Mouse (Mus musculus): ENCODE measurements around the gene Fcgr1.
A peak's percentile ranks its signal among the peaks of the same experiment; 100 is the strongest.
"Not testable (repeated sequence)": the region's sequence is repeated elsewhere in the genome, so short reads cannot be mapped to it uniquely, and the experiment has no call there.

The Fcgr1 gene

DNA sequence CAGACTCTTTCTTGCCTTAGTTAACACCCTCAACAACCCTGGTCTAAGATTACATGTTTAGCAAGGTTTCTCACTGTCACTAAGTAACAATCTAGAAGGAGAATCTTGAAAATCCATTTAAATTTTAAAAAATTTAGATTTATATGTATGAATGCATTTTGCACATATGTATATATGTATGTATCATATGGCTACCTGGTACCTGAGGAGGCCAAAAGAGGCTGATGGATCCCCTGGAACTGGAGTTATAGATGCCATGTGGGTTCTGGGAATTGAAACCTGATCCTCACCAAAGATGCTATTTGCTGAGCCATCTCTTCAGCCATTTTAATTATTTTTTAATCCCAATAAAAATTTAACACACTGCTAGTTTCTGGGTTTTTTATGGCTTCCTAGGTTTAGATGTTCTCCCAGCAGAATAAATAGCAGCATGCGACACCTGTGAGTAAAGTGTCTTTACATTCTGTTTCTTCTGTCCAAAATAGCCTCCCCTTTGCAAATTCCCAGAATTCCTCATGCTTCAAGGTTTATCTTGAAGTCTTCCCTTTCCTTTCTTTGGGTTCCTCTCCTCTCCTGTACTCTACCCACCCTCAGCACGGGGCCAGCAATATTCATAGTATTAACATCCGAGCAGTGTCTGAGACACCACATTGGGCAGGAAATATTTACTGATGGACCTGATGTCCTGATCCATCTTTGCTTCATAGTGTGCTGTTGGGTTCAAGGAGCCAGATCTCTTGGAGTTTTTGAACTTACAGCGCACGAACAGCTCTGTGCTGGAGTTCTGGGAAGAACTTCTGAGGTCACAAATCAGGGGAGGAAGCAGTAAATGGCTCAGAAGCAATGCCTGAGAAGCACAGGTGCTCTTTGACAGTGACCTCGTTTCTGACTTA, 45.4 kb downstream of the Fcgr1 start:
- DNase-seq (ENCODE audit: low spot score) = no peak

DNA sequence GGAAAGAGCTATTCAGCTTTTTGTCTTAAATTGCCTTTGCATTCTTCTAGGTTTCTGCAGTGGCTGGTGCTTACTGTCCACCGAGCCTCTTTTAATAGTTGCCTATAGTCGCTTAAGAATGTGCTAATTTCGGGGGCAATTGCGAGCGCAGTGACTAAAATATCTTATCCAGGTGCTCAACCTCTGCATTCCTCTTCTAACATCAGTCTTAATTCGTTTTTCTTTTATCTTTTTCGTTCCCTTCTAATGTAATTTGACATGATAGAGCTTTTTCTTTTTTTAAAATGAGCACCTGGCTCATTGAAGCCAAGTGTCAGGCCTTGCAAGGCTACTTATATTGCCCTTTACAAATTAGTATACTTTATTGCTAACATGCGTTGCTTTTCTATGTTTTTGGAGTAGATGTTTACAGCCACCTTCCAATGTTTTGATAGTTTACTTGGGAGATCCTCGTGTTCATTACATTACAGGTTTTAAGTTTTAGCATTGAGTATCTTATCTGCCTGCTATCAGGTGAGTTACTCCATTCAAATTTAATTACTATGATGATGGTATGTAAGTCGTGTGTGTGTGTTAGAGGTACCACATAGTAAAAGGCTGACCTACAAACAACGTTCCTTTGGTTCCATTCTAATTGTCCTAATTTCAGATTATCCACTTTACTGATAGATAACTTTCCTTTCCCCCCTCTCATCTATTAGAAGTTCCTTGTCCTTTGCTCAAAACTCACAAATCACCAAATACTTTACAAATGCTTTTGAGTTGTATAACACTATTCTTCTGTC, 46.2 kb downstream of the Fcgr1 start:
- DNase-seq (ENCODE audit: low spot score) = no peak

DNA sequence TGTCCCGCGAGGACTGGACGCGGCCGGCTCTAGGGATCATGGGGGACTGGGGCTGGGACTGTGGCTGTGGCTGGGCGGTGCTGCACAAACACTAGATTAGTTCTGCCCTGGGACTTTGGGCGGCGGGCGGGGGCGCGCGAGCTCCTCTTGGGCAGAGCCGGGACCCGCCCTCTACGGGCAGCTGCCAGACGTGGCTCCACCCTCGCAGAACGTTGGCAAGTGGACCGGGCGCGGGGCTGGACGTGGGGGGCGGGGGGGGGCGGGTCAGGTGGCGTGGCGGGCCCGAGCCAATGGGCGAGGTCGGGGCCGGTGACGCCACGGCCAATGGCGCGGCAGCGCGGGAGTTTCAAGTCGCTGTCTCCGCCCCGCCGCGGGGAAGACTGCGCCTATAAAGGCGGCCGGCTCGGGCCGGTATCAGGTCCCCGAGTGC, 47.3 kb downstream of the Fcgr1 start, which contains the start of gene Hist2h3c1:
TSS of gene Hist2h3c1 (plus strand) at position 259 of the 430 bp plus-strand sequence.
- DNase-seq (ENCODE audit: low spot score) = not testable (repeated sequence)

DNA sequence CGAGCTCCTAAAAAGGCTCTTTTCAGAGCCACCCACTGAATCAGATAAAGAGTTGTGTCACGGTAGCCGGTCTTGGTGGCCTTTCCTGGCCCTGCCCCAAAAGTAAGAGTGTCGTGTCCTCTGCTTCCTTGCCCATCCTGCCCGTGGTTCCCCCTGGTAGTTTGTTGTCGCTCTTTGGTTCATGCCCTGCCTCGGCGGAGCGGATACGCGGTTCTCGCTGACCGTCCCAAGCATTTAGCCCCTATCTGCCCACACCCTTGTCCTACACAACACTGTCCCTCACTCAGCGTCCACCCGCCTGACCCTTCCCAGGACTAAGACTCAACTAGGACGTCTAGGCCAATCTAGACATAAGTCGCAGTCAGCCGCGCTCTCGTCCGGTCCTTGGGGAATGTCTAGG, 47.8 kb downstream of the Fcgr1 start:
- not testable (repeated sequence) for DNase-seq (ENCODE audit: low spot score)

DNA sequence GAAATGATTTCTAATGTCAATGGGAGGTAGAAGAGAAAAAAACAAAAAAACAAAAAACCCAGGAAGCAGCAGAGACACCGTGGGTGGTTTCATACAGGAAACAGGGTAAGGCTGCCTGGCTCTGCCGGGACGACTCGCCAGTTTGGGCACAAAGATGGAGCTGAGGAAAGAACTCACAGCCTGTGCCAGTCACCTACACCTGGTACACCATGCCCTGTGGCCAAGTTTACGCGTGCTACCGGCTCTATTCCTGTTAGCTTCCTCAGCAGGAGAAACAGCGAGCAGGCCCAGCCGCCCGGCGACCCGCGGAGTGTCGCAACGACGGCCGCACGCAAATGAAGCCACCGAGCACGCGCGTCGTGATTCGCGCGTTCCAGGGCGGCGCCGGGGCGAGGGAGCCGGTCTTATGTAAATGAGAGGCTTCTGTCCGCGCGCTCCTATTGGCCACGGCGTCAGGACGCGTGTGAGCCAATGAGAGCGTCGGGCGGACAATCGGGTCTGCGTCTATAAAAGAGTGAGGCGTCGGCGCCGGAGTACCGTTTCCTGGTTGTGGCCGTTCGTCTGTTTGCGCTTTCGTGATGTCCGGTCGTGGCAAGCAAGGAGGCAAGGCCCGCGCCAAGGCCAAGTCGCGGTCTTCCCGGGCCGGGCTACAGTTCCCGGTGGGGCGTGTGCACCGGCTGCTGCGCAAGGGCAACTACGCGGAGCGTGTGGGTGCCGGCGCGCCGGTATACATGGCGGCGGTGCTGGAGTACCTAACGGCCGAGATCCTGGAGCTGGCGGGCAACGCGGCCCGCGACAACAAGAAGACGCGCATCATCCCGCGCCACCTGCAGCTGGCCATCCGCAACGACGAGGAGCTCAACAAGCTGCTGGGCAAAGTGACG, 48.5 kb downstream of the Fcgr1 start, which contains the start of gene Hist2h2aa1:
TSS of gene Hist2h2aa1 (plus strand) at position 495 of the 884 bp plus-strand sequence.
- peak; percentile 75 for DNase-seq (ENCODE audit: low spot score)

DNA sequence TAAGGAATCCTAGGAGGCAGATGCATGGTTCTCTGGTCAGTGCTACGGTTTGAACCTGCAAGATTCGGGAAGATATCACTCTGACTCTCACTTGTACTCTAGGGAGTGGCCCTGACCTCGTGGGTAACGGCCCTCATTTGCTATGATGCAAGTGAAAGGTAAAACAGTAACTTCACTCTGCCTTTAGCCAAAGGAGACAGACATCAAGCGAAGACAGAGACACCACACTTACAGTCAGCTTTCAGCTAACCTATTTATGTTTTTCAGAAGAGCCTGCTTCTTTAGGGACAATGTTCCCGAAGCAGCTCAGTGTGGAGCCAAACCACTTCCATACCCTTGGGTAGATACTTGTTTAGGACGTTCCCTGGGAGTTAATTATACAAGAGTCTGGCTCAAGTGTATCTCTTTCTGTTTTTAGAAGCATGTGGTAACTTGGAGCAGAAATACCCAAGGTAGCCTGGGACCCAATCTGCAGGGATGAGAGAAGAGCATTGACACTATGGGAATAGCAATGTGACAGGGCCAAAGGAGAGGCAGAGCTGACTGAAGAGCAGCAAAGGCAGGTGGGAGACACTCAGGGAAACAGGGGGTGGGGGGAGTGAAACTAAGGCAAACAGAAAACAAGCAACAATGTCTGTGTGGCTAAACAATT, 49.7 kb downstream of the Fcgr1 start:
- no peak for DNase-seq (ENCODE audit: low spot score)

DNA sequence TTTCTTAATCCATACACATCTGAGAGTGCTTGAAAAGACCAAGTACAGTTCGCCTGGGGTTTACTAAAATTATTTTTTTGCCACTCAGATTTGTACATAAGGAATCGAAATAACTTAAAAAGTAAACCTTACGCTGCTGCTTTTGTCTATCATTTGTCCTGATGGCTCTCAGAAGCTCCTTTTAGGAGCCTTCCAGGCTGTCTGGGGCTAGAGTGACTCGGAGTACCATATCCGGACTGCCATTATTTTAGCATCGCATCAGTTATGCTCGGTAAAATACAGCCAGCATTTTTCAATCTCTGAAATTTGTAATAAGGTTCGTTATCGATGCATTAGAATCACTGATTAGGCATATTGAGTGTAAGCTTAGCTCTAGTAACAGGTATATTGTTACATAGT, 53.0 kb downstream of the Fcgr1 start:
- DNase-seq (ENCODE audit: low spot score) = no peak

DNA sequence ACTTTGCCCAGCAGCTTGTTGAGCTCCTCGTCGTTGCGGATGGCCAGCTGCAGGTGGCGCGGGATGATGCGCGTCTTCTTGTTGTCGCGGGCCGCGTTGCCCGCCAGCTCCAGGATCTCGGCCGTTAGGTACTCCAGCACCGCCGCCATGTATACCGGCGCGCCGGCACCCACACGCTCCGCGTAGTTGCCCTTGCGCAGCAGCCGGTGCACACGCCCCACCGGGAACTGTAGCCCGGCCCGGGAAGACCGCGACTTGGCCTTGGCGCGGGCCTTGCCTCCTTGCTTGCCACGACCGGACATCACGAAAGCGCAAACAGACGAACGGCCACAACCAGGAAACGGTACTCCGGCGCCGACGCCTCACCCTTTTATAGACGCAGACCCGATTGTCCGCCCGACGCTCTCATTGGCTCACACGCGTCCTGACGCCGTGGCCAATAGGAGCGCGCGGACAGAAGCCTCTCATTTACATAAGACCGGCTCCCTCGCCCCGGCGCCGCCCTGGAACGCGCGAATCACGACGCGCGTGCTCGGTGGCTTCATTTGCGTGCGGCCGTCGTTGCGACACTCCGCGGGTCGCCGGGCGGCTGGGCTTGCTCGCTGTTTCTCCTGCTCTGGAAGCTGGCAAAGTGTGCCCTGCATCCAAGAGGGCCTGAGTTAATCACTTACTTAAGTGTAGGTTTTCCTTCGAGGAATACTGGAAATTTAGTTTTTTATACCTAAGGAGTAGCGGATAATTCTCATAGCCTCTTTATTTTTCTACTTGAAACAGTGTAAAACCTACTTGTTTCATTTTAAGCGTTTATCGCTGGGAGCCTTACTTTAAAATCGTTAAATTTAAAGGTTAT, 53.6 kb downstream of the Fcgr1 start, which contains the start of gene Hist2h2aa2:
TSS of gene Hist2h2aa2 (minus strand) at position 328 of the 850 bp plus-strand sequence.
- DNase-seq (ENCODE audit: low spot score) = peak; percentile 76

DNA sequence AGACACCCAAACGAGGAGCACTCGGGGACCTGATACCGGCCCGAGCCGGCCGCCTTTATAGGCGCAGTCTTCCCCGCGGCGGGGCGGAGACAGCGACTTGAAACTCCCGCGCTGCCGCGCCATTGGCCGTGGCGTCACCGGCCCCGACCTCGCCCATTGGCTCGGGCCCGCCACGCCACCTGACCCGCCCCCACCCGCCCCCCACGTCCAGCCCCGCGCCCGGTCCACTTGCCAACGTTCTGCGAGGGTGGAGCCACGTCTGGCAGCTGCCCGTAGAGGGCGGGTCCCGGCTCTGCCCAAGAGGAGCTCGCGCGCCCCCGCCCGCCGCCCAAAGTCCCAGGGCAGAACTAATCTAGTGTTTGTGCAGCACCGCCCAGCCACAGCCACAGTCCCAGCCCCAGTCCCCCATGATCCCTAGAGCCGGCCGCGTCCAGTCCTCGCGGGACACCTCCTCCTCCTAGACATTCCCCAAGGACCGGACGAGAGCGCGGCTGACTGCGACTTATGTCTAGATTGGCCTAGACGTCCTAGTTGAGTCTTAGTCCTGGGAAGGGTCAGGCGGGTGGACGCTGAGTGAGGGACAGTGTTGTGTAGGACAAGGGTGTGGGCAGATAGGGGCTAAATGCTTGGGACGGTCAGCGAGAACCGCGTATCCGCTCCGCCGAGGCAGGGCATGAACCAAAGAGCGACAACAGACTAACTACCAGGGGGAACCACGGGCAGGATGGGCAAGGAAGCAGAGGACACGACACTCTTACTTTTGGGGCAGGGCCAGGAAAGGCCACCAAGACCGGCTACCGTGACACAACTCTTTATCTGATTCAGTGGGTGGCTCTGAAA, 54.6 kb downstream of the Fcgr1 start, which contains the start of gene Hist2h3c2:
TSS of gene Hist2h3c2 (minus strand) at position 174 of the 840 bp plus-strand sequence.
- DNase-seq (ENCODE audit: low spot score) = not testable (repeated sequence)

DNA sequence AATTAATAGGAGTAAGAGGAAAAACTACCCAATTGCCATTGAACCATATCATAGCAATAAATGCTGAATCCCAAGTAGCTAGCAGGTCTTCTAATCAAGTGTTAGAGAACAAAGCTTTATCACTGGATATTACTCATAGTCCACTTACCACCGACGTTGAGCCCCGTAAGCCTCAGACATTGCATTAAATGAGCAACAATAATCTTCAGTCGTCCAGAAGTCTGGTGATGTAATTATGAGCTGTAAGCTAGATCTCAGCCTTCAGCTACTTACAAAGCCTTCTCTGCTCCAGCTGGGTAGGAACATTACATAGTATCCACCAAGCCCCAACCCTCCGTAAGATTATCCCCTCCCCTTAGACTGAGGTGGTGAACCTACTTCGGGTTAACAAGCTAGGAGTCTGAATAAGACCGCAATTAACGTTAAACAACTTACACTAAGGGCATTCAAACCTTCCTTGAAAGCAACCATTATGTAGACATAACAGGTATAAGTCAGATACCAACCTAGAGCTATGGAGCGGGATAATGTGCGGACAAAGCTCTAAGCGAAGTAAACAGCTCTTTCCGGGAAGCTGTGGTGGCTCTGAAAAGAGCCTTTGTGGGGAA, 55.8 kb downstream of the Fcgr1 start:
- DNase-seq (ENCODE audit: low spot score) = no peak

DNA sequence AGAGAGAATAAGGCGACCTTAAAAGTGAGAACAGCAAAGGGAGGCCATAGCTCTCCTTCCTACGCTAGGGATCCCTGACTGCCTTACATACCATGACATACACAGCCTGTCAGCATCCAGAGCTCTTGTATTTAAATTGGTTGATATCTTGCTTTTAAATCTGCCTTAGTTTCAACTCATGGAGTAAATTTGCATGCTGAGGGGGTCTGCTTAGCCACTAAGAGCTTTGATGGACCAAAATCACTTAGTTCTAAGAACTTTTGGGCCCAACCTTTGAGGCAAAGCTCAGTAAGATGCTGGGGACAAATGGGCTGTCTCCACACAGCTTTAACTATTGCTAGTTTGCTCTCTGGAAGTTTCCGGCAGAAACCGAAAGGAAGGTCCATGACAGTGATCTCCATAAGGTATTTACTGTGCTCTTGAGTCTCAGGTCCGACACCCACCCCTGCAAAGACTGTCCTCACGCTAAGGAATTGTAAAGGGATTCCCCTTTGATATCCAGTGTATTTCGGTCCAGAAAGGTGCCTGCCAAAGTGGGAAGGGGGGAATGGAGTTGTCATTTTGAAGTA, 56.4 kb downstream of the Fcgr1 start:
- no peak for DNase-seq (ENCODE audit: low spot score)

DNA sequence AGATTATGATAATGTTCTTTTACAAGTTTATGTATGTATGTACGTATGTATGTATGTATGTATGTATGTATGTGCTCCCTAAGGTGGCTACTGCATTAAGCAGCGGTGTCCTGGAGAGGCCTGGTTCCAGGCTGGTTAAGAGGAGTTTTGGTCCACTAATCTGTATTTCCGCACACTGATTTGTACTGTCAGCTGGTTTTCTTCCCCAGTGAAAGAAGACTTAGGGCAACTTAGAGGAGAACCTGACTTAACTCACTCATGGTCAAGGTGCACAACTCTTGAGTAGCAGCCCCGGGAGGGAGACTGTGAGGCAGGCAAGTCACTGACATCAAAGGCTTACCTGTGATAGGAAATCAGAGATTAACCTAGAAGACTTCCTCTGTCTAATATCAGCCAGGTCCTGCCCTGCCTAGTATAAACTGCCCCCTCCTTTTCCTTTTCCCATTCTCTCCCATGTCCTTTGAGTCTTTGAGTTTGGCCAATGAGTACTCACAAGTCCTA, 56.9 kb downstream of the Fcgr1 start:
- DNase-seq (ENCODE audit: low spot score) = no peak

DNA sequence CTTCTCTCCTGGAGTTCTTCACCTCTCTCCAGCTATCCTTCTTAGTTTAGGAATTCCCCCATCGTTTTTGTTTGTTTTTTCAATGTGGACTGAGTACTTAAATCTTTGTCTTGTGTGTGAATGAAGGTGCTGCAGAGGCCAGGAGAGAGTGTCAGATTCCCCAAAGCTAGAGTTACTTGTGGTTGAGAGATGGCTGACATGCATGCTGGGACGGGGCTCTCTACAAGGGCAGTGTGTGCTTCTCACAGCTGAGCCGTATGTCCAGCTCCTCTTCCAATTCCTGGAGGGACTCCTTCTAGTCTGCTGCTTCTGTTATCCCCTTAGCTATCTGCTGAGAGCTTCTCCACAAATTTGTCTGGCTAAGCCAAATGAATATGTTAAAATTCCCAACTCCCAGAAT, 57.9 kb downstream of the Fcgr1 start:
- no peak for DNase-seq (ENCODE audit: low spot score)

DNA sequence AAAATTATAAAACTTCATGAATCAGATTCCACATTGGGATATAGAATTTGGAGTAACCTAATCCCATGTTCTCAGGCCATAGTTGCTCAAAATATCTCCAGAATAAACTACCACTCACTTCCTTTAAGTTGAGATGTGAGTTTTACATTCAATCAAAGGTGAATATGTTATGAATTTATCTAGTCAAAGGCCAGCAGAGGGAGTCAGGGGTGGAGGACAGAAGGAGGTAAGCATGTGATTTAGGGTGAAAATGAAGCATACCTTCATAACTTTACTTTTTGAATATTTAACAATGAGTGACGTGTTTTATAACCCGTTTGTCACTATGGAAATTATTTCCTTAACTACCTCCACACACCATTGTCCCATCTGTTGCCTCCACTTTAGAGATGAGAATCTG, 58.9 kb downstream of the Fcgr1 start:
- no peak for DNase-seq (ENCODE audit: low spot score)
